Mouse (Mus musculus): ENCODE measurements around the gene Nab2. TPM values are rescaled to one million over a fixed set of nuclear protein-coding genes. Genes with fewer than 3 reads are reported as not detected.

The Nab2 gene
- polyA plus RNA-seq, 1 experiment from 2014 or later = 19.8 TPM

DNA sequence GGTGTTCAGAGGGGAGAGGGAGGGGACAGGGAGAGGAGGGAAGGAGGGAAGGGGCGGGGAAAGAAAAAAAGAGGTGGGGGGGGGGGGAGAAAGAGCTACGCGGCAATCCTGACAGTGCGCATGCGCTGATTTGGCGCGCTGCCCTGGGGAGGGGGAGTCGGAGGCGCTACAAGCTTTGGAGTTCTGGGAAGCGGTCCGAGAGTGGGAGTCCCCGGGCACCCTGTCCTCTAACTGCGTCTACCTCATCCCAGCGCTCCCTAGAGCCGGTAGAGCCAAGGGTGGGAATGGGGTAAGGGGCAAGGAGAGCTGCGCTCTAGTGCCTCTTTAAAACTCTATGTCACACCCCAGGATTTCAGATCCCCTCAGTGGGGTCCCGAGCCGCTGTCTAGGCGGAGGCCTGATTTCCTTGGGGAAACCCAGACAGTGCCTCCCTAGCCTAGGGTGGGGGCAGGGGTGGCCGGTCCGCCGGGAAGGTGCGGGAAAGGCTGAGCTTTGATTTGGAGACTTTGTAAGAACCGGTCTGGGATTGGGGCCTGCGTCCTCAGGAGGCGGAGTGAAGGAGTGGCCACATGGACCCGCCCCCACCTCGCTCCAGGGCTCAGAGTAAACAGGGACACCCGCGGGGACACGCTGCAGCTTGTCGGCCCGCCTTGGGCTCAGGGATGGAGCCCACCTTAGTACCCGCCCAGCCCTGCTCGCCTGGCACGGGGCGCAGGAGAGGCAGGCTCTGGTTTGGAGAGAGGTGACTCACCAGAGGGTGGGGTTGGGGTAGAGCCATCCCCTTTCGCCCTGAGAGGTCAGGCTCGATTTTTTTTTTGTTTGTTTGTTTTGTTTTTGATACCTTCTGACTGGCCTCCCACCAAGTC lies 46.9 kb downstream of the Nab2 start:
- H3K4me2 ChIP-seq (replicated peaks; ENCODE audit: low read depth, low read length) = peak overlapping the region; percentile 96
- no peaks in the 10 kb centered on the region for H3K27me3 ChIP-seq (ENCODE audit: control insufficient read depth, insufficient read depth, low read length)
- H3K4me1 ChIP-seq (ENCODE audit: control insufficient read depth, insufficient read depth, low read length) = peaks cover 38% of the 10 kb centered on the region
- peaks cover 3% of the 10 kb centered on the region for H3K9me3 ChIP-seq (ENCODE audit: control insufficient read depth, low read length)
- peak overlapping the region; percentile 72 for H3K9ac ChIP-seq (ENCODE audit: low read depth, low read length)
- 0% methylated on average over 33 of the region's 39 CpGs for WGBS
- peak overlapping the region; percentile 61 for H3K4me3 ChIP-seq (ENCODE audit: low read length)
- peak; percentile 91 for ATAC-seq (ENCODE audit: low FRiP score, low TSS enrichment)
- peak overlapping the region; percentile 97 for H3K27ac ChIP-seq (ENCODE audit: low read depth, low read length)
- no peaks in the 10 kb centered on the region for H3K36me3 ChIP-seq (ENCODE audit: control insufficient read depth, insufficient read depth, low read length)

DNA sequence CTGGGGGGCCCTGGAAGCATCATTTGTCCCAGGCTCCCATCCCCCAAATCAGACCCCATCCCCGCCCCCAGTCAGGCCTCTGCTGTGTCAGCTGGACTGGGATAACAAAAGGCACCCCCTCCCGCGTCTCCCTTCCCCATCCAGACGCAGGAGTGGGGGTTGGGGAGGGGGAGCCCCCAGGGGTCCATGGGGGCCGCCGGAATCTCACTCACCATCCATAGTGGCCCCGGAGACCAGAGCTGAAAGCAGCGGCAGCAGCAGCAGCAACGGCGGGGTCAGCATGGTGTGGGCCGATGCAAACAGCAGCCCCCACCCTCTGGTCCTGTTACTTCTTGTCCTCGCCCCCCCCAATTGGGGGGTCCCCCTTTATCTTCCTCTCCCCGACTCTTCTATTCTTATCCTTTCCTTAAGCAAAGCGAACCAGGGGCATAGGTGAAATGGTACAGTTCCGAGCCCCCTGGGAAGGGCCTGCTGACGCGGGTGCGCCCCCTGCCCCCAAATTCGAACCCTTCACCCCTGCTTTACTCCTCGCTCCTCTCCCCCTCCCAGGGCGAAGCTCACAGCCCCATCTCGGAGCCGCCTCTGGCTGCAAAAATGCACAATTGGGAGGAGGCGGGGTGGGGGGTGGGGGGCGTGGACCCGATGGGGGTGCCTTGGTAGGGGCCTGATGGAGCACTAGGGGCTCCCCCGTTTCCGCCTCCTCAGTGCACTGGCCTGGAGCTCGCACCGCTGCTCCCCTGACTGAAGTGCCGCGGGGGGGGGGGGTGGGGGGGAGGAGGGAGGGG lies 47.8 kb downstream of the Nab2 start, which contains the start of gene Lrp1:
Gene Lrp1 (minus strand): TSS at position 743 of the 785 bp plus-strand sequence.
- Histone ChIP-seq H3K27me3 (ENCODE audit: control insufficient read depth, insufficient read depth, low read length) (no peaks in the 10 kb centered on the region), H3K27ac (ENCODE audit: low read depth, low read length) (peak within 1 kb of the TSS; percentile 97), H3K9me3 (ENCODE audit: control insufficient read depth, low read length) (no peaks in the 10 kb centered on the region), H3K36me3 (ENCODE audit: control insufficient read depth, insufficient read depth, low read length) (no peaks in the 10 kb centered on the region), H3K4me3 (ENCODE audit: low read length) (peak within 1 kb of the TSS; percentile 61), H3K9ac (ENCODE audit: low read depth, low read length) (peak within 1 kb of the TSS; percentile 72), H3K4me2 (replicated peaks; ENCODE audit: low read depth, low read length) (peak within 1 kb of the TSS; percentile 96), H3K4me1 (ENCODE audit: control insufficient read depth, insufficient read depth, low read length) (peaks cover 46% of the 10 kb centered on the region)
- WGBS = 0% methylated on average over 23 of the region's 32 CpGs
- peak; percentile 67 for ATAC-seq (ENCODE audit: low FRiP score, low TSS enrichment)

DNA sequence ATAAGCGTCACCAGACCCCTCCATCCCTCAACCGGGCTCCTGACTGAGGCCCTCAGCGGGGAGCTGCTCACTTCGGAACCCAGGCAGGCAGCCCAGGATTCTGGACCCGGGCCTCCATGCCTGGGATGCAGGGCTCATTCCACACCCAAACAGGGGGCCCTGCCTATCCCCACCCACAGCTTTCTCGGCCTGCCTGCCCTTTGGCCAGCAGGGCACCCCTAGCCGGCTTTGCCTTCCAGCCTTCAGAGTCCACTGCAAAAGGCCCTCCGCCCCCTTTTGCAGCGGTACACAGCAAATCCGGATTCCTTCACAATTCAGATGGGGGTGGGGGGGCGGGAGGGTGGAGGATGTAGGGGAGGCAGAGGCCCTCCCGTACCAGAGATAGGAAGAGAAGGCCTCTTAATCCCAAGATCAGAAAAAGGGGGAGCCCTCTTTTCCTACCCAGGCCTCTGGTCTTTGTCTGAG lies 48.4 kb downstream of the Nab2 start:
- Histone ChIP-seq H3K9me3 (ENCODE audit: control insufficient read depth, low read length) (no peaks in the 10 kb centered on the region), H3K36me3 (ENCODE audit: control insufficient read depth, insufficient read depth, low read length) (no peaks in the 10 kb centered on the region), H3K4me2 (replicated peaks; ENCODE audit: low read depth, low read length) (peak overlapping the region; percentile 96), H3K27ac (ENCODE audit: low read depth, low read length) (peak overlapping the region; percentile 97), H3K27me3 (ENCODE audit: control insufficient read depth, insufficient read depth, low read length) (no peaks in the 10 kb centered on the region), H3K4me3 (ENCODE audit: low read length) (peak overlapping the region; percentile 61), H3K9ac (ENCODE audit: low read depth, low read length) (peak overlapping the region; percentile 72), H3K4me1 (ENCODE audit: control insufficient read depth, insufficient read depth, low read length) (peaks cover 52% of the 10 kb centered on the region)
- 9% methylated on average over 12 of the region's 12 CpGs for WGBS
- ATAC-seq (ENCODE audit: low FRiP score, low TSS enrichment) = no peak

DNA sequence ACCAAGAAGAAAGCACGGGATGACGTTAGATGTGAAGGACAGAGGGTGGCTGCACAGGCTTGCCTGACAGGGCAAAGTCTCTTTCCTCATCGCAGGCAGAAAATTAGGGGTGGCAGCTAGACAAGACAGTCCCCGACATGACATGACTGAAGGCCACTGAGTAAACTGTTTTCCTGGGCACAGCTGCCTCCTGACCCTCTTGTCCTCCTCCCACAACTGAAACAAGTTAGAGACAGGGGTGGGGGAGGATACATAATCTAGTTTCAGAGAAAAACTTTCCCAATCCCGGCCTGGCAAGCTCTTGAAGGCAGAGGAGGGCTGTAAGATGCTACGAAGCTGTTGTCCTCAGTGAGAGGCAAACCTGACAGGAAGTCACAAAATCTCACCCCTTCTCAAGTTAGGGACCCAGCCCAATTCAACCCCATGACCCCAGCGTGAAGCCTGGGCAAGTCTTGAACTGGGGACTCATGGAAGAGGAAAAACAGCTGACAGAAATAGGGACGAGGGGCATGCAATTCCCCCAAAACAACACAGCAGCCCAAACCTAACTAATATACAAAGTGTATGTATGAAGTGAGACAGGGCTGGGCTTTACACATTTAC lies 49.1 kb downstream of the Nab2 start:
- peak overlapping the region; percentile 61 for H3K4me3 ChIP-seq (ENCODE audit: low read length)
- H3K4me1 ChIP-seq (ENCODE audit: control insufficient read depth, insufficient read depth, low read length) = peaks cover 60% of the 10 kb centered on the region
- peak overlapping the region; percentile 96 for H3K4me2 ChIP-seq (replicated peaks; ENCODE audit: low read depth, low read length)
- H3K27me3 ChIP-seq (ENCODE audit: control insufficient read depth, insufficient read depth, low read length) = no peaks in the 10 kb centered on the region
- 20% methylated on average over 8 of the region's 8 CpGs for WGBS
- H3K9ac ChIP-seq (ENCODE audit: low read depth, low read length) = peak overlapping the region; percentile 72; the same call in 1 of the 2 replicates
- H3K36me3 ChIP-seq (ENCODE audit: control insufficient read depth, insufficient read depth, low read length) = no peaks in the 10 kb centered on the region
- H3K27ac ChIP-seq (ENCODE audit: low read depth, low read length) = peak overlapping the region; percentile 97; the same call in 1 of the 2 replicates
- H3K9me3 ChIP-seq (ENCODE audit: control insufficient read depth, low read length) = no peaks in the 10 kb centered on the region
- no peak for ATAC-seq (ENCODE audit: low FRiP score, low TSS enrichment)

DNA sequence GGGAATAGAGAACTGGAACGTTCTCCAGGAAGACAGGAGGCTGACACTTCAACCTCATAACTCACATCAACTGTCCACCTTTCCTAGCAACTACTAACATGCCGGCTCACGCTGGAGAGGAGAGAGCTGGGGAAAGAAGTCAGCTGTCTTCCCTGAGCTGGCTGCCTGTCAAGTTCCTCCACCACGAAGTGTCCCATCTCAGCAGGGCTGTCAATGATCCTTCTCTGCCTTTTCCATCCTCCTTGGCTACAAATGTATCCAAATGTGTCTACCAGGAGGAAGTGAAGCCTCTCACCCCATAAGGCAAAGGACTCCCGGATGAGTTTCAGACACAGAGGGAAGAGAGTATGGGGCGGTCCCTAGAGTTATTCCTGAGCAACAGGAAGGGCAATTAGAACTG lies 50.2 kb downstream of the Nab2 start:
- Histone ChIP-seq H3K4me1 (ENCODE audit: control insufficient read depth, insufficient read depth, low read length) (peaks cover 66% of the 10 kb centered on the region), H3K27ac (ENCODE audit: low read depth, low read length) (peak overlapping the region; percentile 1; the same call in 1 of the 2 replicates), H3K27me3 (ENCODE audit: control insufficient read depth, insufficient read depth, low read length) (no peaks in the 10 kb centered on the region), H3K4me3 (ENCODE audit: low read length) (peak overlapping the region; percentile 61; the same call in 1 of the 2 replicates), H3K9me3 (ENCODE audit: control insufficient read depth, low read length) (no peaks in the 10 kb centered on the region), H3K9ac (ENCODE audit: low read depth, low read length) (no peak overlapping the region), H3K36me3 (ENCODE audit: control insufficient read depth, insufficient read depth, low read length) (no peaks in the 10 kb centered on the region; the same call in 1 of the 2 replicates), H3K4me2 (replicated peaks; ENCODE audit: low read depth, low read length) (peak overlapping the region; percentile 96)
- no peak for ATAC-seq (ENCODE audit: low FRiP score, low TSS enrichment)
- WGBS = 38% methylated on average over 5 of the region's 6 CpGs

DNA sequence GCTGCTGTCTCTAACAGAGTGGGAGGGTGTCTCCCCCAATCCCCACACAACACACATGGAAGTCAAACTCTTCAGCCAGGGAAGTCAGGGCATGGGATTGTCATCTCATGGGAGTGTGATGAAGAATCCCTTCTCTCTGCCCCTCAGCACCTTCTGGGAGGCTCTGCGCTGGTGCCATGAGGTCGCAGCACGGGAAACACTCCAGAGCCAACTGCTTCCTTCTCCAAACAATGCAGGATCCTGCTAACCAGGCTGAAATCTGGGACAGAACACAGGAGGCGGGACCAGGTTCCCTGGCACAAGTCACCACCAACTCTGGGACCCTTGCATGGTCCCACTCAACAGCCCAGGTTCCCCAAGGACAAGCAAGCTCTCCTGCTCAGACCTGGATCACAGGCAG lies 51.1 kb downstream of the Nab2 start:
- peaks cover 62% of the 10 kb centered on the region for H3K4me1 ChIP-seq (ENCODE audit: control insufficient read depth, insufficient read depth, low read length)
- no peak for ATAC-seq (ENCODE audit: low FRiP score, low TSS enrichment)
- H3K4me2 ChIP-seq (replicated peaks; ENCODE audit: low read depth, low read length) = peak overlapping the region; percentile 12; the same call in 1 of the 2 replicates
- peak overlapping the region; percentile 78; the same call in 1 of the 2 replicates for H3K27ac ChIP-seq (ENCODE audit: low read depth, low read length)
- 48% methylated on average over 4 of the region's 4 CpGs for WGBS
- no peaks in the 10 kb centered on the region for H3K27me3 ChIP-seq (ENCODE audit: control insufficient read depth, insufficient read depth, low read length)
- no peak overlapping the region; the same call in 1 of the 2 replicates for H3K4me3 ChIP-seq (ENCODE audit: low read length)
- peak overlapping the region; percentile 28; the same call in 1 of the 2 replicates for H3K9ac ChIP-seq (ENCODE audit: low read depth, low read length)
- peaks cover 5% of the 10 kb centered on the region; the same call in 1 of the 2 replicates for H3K36me3 ChIP-seq (ENCODE audit: control insufficient read depth, insufficient read depth, low read length)
- H3K9me3 ChIP-seq (ENCODE audit: control insufficient read depth, low read length) = no peaks in the 10 kb centered on the region

DNA sequence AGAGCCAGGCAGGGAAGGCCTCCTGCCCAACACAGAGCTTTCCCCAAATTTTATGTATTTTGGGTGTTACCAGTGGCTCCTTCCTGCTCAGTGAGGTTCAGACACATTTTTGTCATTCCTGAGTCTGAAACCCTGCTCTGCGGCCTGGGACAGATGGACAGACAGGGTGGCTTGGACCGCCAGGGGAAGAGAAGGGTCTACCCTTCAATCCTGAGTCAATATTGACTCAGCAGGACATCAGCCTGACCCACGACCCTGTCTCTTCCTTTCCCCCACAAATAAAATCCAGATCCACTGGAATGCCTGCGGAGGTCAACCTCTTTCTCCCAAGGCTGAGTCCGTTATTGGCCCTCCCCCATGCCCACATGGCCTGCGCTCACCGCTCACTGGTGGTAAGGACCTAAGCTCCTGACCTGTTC lies 52.1 kb downstream of the Nab2 start:
- ATAC-seq (ENCODE audit: low FRiP score, low TSS enrichment) = no peak
- H3K9me3 ChIP-seq (ENCODE audit: control insufficient read depth, low read length) = no peaks in the 10 kb centered on the region
- H3K27ac ChIP-seq (ENCODE audit: low read depth, low read length) = peak overlapping the region; percentile 78
- H3K9ac ChIP-seq (ENCODE audit: low read depth, low read length) = peak overlapping the region; percentile 4; the same call in 1 of the 2 replicates
- no peak overlapping the region for H3K4me3 ChIP-seq (ENCODE audit: low read length)
- peaks cover 60% of the 10 kb centered on the region for H3K4me1 ChIP-seq (ENCODE audit: control insufficient read depth, insufficient read depth, low read length)
- H3K4me2 ChIP-seq (replicated peaks; ENCODE audit: low read depth, low read length) = no peak overlapping the region
- H3K27me3 ChIP-seq (ENCODE audit: control insufficient read depth, insufficient read depth, low read length) = no peaks in the 10 kb centered on the region
- H3K36me3 ChIP-seq (ENCODE audit: control insufficient read depth, insufficient read depth, low read length) = peaks cover 13% of the 10 kb centered on the region; the same call in 1 of the 2 replicates
- 27% methylated on average over 7 of the region's 7 CpGs for WGBS

DNA sequence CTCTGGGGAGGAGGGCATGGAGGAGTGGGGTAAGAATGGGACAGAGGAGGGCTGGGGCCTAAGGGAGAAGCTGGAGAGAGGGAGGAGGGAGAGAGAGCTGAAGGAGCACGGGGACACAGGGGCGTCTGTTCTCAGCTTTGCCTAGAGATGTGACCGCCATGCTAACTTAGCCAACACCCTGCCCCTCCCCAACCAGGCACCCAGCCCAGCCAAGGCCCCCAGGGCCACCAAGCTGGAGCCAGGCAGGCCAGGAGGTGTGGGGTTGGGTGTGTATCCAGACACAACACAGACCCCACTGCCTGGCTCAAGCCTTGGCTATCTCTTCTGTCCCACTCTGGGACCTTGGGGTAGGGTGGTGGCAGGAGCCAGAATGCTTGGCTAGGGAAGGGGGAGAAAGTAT lies 52.8 kb downstream of the Nab2 start:
- Histone ChIP-seq H3K4me3 (ENCODE audit: low read length) (no peak overlapping the region), H3K4me2 (replicated peaks; ENCODE audit: low read depth, low read length) (no peak overlapping the region), H3K36me3 (ENCODE audit: control insufficient read depth, insufficient read depth, low read length) (peaks cover 16% of the 10 kb centered on the region), H3K27me3 (ENCODE audit: control insufficient read depth, insufficient read depth, low read length) (no peaks in the 10 kb centered on the region), H3K9me3 (ENCODE audit: control insufficient read depth, low read length) (no peaks in the 10 kb centered on the region), H3K4me1 (ENCODE audit: control insufficient read depth, insufficient read depth, low read length) (peaks cover 60% of the 10 kb centered on the region), H3K27ac (ENCODE audit: low read depth, low read length) (peak overlapping the region; percentile 78), H3K9ac (ENCODE audit: low read depth, low read length) (no peak overlapping the region; the same call in 1 of the 2 replicates)
- WGBS = 58% methylated on average over 3 of the region's 3 CpGs
- no peak for ATAC-seq (ENCODE audit: low FRiP score, low TSS enrichment)
